Mouse (Mus musculus): ENCODE results near the gene Tuba3a. TPM values are rescaled to one million over a fixed set of nuclear protein-coding genes. Genes with fewer than 3 reads are reported as not detected.

The Tuba3a gene
- total and polyA plus RNA-seq, 3 experiments, result not detected

DNA sequence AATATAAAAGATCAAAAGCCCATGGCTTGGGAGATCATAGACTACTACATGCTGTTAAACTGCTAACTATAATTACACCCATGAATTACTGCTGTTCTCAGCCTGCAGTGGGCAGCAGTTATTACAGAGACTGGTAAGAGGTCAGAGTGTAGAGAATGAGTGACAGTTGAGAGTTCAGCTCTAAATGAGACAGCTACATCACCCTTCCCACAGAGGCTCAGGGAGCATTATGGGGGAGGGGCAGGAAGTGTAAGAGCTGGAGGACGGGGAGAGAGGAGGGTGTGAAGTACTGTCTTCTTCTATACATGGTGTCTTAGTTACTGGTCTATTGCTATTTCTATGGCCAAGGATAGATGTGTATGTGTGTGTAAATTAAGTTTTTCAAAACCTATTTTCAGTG lies 41.3 kb downstream of the Tuba3a start:
- DNase-seq (ENCODE audit: extremely low read depth), result no peak
- H3K4me1 ChIP-seq (ENCODE audit: control insufficient read depth in 1 of 2, insufficient read depth in 2 of 2), result peaks cover 2 to 3% of the 10 kb centered on the region in 2 experiments; a peak in 3 of 4 replicates
- no peak overlapping the region for H3K9ac ChIP-seq (ENCODE audit: insufficient read depth, low read depth)
- no peaks in the 10 kb centered on the region for H3K9me3 ChIP-seq (replicated peaks; ENCODE audit: low read length)
- no peaks in the 10 kb centered on the region for H3K79me2 ChIP-seq (replicated peaks; ENCODE audit: control insufficient read depth, extremely low read depth, insufficient read depth, poor library complexity, severe bottlenecking)
- no peak overlapping the region for H3K4me3 ChIP-seq (replicated peaks in 1 of 3; ENCODE audit: low read depth in 2 of 3, low read length in 2 of 3, poor library complexity in 1 of 3)
- no peak overlapping the region for H3K27ac ChIP-seq (ENCODE audit: insufficient read depth, low read depth)
- H3K27me3 ChIP-seq (replicated peaks), result no peaks in the 10 kb centered on the region
- TF ChIP-seq EP300 (IDR thresholded peaks at IDR 0.05; ENCODE audit: low read length) (no peak), POLR2AphosphoS2 (IDR thresholded peaks at IDR 0.05; ENCODE audit: low read depth, low read length) (no peak), CTCF (conservative IDR thresholded peaks at IDR 0.05 in 1 of 2, IDR thresholded peaks at IDR 0.05 in 1 of 2; ENCODE audit: low read depth in 2 of 2, low read length in 2 of 2) (no peak), CHD1 (IDR thresholded peaks at IDR 0.05; ENCODE audit: low read depth, low read length) (no peak), USF1 (IDR thresholded peaks at IDR 0.05; ENCODE audit: low read depth, low read length) (no peak), TCF12 (IDR thresholded peaks at IDR 0.05; ENCODE audit: low read depth, low read length) (no peak), USF2 (conservative IDR thresholded peaks at IDR 0.05; ENCODE audit: low read depth, low read length) (no peak), MAFK (IDR thresholded peaks at IDR 0.05; ENCODE audit: insufficient replicate concordance, low read length) (no peak), MAZ (IDR thresholded peaks at IDR 0.05; ENCODE audit: low read depth, low read length) (no peak)
- dilution Hi-C loops (cut with MboI; ENCODE audit: extremely low pct_ligation_motif_present, extremely low pct_unique_long_range_greater_than_20kb, low sequenced_read_pairs), result no loop called here
- H3K4me2 ChIP-seq (ENCODE audit: insufficient read depth, low read depth, poor library complexity, severe bottlenecking), result no peak overlapping the region
- in situ Hi-C loops (cut with MboI; ENCODE audit: low pct_ligation_motif_present, low pct_unique_long_range_greater_than_20kb, low sequenced_read_pairs), result no loop called here
- peaks cover 6 to 27% of the 10 kb centered on the region in 2 experiments for H3K36me3 ChIP-seq (replicated peaks in 1 of 2; ENCODE audit: control insufficient read depth in 1 of 2, insufficient read depth in 1 of 2, low read length in 1 of 2)

DNA sequence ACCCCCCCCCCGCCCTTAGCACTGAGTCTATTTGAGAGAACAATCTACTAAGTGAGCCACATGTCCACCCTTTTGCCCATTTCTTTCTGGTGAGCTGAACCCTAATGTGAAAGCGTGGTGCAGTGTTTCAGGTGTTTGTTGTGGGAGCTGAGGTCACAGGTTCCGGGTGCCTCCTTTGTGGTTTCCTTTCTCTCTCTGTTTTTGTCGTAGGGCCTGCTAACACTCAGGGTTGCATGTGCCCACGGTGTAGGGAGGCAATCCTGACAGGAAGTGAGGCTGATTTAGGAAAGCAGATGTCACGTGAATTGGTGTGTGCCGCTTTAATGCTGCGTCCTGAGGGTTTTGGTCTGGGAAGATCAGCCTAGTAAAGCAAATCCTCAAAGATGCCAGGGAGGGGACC lies 44.3 kb downstream of the Tuba3a start:
- Histone ChIP-seq H3K27me3 (replicated peaks) (no peaks in the 10 kb centered on the region), H3K9ac (ENCODE audit: insufficient read depth, low read depth) (no peak overlapping the region), H3K79me2 (replicated peaks; ENCODE audit: control insufficient read depth, extremely low read depth, insufficient read depth, poor library complexity, severe bottlenecking) (no peaks in the 10 kb centered on the region), H3K27ac (ENCODE audit: insufficient read depth, low read depth) (no peak overlapping the region), H3K4me2 (ENCODE audit: insufficient read depth, low read depth, poor library complexity, severe bottlenecking) (no peak overlapping the region), H3K4me1 (ENCODE audit: control insufficient read depth in 1 of 2, insufficient read depth in 2 of 2) (peaks cover 2 to 16% of the 10 kb centered on the region in 2 experiments; a peak in 3 of 4 replicates), H3K9me3 (replicated peaks; ENCODE audit: low read length) (no peaks in the 10 kb centered on the region), H3K4me3 (replicated peaks in 1 of 3; ENCODE audit: low read depth in 2 of 3, low read length in 2 of 3, poor library complexity in 1 of 3) (no peak overlapping the region), H3K36me3 (replicated peaks in 1 of 2; ENCODE audit: control insufficient read depth in 1 of 2, insufficient read depth in 1 of 2, low read length in 1 of 2) (peaks cover 8 to 50% of the 10 kb centered on the region in 2 experiments)
- no peak for DNase-seq (ENCODE audit: extremely low read depth)
- in situ Hi-C loops (cut with MboI; ENCODE audit: low pct_ligation_motif_present, low pct_unique_long_range_greater_than_20kb, low sequenced_read_pairs), result no loop called here
- TF ChIP-seq MAFK (IDR thresholded peaks at IDR 0.05; ENCODE audit: insufficient replicate concordance, low read length), result no peak
- TF ChIP-seq NRF1 (IDR thresholded peaks at IDR 0.05; ENCODE audit: low read depth, low read length), result no peak
- peak; percentile 32; the same call in 1 of the 2 replicates for TF ChIP-seq BHLHE40 (IDR thresholded peaks at IDR 0.05; ENCODE audit: low read depth, low read length)
- dilution Hi-C loops (cut with MboI; ENCODE audit: extremely low pct_ligation_motif_present, extremely low pct_unique_long_range_greater_than_20kb, low sequenced_read_pairs), result no loop called here

DNA sequence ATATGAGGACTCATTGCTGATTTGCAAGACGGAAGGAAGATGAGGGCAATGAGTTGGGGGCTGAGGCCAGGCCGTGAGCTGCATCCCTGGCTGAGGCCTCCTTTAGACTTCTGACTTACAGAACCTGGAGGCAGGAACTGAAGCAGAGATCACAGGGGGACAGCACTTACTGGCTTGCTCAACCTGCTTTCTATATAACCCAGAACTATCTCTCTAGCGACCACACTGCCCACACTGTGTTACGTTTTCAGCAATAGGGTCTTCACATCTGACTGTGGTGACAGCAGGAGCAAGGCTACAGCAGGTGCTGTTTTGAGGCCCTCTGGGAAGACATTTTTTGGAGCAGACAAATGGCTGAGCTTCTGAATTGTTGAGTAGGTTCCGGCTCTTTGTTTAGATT lies 45.2 kb downstream of the Tuba3a start:
- H3K79me2 ChIP-seq (replicated peaks; ENCODE audit: control insufficient read depth, extremely low read depth, insufficient read depth, poor library complexity, severe bottlenecking), result no peaks in the 10 kb centered on the region
- H3K9me3 ChIP-seq (replicated peaks; ENCODE audit: low read length), result no peaks in the 10 kb centered on the region
- no peak overlapping the region for H3K9ac ChIP-seq (ENCODE audit: insufficient read depth, low read depth)
- in situ Hi-C loops (cut with MboI; ENCODE audit: low pct_ligation_motif_present, low pct_unique_long_range_greater_than_20kb, low sequenced_read_pairs) (no loop called here), dilution Hi-C loops (cut with MboI; ENCODE audit: extremely low pct_ligation_motif_present, extremely low pct_unique_long_range_greater_than_20kb, low sequenced_read_pairs) (no loop called here)
- no peak overlapping the region for H3K27ac ChIP-seq (ENCODE audit: insufficient read depth, low read depth)
- H3K27me3 ChIP-seq (replicated peaks), result no peaks in the 10 kb centered on the region
- H3K4me2 ChIP-seq (ENCODE audit: insufficient read depth, low read depth, poor library complexity, severe bottlenecking), result no peak overlapping the region
- peaks cover 2 to 16% of the 10 kb centered on the region in 2 experiments; a peak in 3 of 4 replicates for H3K4me1 ChIP-seq (ENCODE audit: control insufficient read depth in 1 of 2, insufficient read depth in 2 of 2)
- TF ChIP-seq JUN (IDR thresholded peaks at IDR 0.05; ENCODE audit: insufficient read depth, low read depth, low read length), result no peak
- no peak for TF ChIP-seq ZNF384 (IDR thresholded peaks at IDR 0.05; ENCODE audit: low read depth, low read length)
- TF ChIP-seq IRF4 (IDR thresholded peaks at IDR 0.05; ENCODE audit: low read depth, low read length), result no peak
- TF ChIP-seq UBTF (IDR thresholded peaks at IDR 0.05; ENCODE audit: low read depth, low read length), result no peak
- TF ChIP-seq MAFK (IDR thresholded peaks at IDR 0.05; ENCODE audit: insufficient replicate concordance, low read length), result no peak
- no peak for TF ChIP-seq CTCF (conservative IDR thresholded peaks at IDR 0.05 in 1 of 2, IDR thresholded peaks at IDR 0.05 in 1 of 2; ENCODE audit: low read depth in 2 of 2, low read length in 2 of 2)
- no peak for TF ChIP-seq RCOR1 (conservative IDR thresholded peaks at IDR 0.05; ENCODE audit: low read depth, low read length)
- TF ChIP-seq MAZ (IDR thresholded peaks at IDR 0.05; ENCODE audit: low read depth, low read length), result no peak
- no peak for TF ChIP-seq BHLHE40 (IDR thresholded peaks at IDR 0.05; ENCODE audit: low read depth, low read length)
- TF ChIP-seq ZKSCAN1 (IDR thresholded peaks at IDR 0.05; ENCODE audit: borderline replicate concordance, low read depth, low read length), result no peak
- TF ChIP-seq MXI1 (IDR thresholded peaks at IDR 0.05; ENCODE audit: low read depth, low read length), result no peak
- no peak for TF ChIP-seq USF1 (IDR thresholded peaks at IDR 0.05; ENCODE audit: low read depth, low read length)
- TF ChIP-seq TCF12 (IDR thresholded peaks at IDR 0.05; ENCODE audit: low read depth, low read length), result no peak
- no peak for TF ChIP-seq E2F4 (IDR thresholded peaks at IDR 0.05; ENCODE audit: insufficient replicate concordance, low read depth, low read length)
- TF ChIP-seq TBP (conservative IDR thresholded peaks at IDR 0.05; ENCODE audit: low read depth, low read length), result no peak
- H3K36me3 ChIP-seq (replicated peaks in 1 of 2; ENCODE audit: control insufficient read depth in 1 of 2, insufficient read depth in 1 of 2, low read length in 1 of 2), result peaks cover 8 to 59% of the 10 kb centered on the region in 2 experiments
- no peak for DNase-seq (ENCODE audit: extremely low read depth)
- H3K4me3 ChIP-seq (replicated peaks in 1 of 3; ENCODE audit: low read depth in 2 of 3, low read length in 2 of 3, poor library complexity in 1 of 3), result no peak overlapping the region

Measured in CH12.LX (cell line).